Mouse (Mus musculus) left cerebral cortex, adult 9 months (tissue): ENCODE measurements at regions not wholly inside any gene's neighbourhood (a gene's known extent, or its start where the extent isn't known, plus 50 kb on each side); places are given as distances from the start of the nearest gene placed in this dataset.
A peak's percentile ranks its signal among the peaks of the same experiment; 100 is the strongest.
"Not testable (repeated sequence)": the region's sequence is repeated elsewhere in the genome, so short reads cannot be mapped to it uniquely, and the experiment has no call there.

ENCODE experiments used
- DNase-seq, 2 experiments: peaks; one replicate each; pipeline ENCODE4 v3.0.0; 2022; ENCODE audit warnings: low spot score in 2 of 2

DNA sequence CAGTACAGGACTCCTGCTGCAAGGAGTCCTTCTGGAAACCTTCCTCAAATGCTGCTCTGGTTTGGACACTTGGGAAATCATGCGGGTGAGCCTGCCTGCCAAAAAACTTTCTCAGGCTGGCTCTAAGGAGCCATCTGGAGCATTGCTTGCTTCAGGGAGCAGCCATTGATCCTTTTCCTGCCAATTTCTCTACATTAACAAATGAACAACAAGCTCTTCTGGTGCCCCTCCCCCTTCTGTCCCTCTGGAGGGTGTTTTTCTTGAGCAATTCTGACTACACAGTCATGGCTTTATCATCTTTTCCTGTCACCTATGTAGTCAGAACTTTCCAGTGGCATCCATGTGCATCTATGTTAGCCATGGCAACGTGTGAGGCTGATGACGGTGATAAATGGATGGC, 84.5 kb downstream of the Fam43a start:
- peak in 1 of 2 experiments; percentile 59 for DNase-seq

- DNase-seq = no peak
Observed at GRCm38 (mm10) chr16:30686536-30686935, 87.0 kb downstream of the Fam43a start.

- DNase-seq = no peak
Observed at GRCm38 (mm10) chr16:30687225-30687624, 87.7 kb downstream of the Fam43a start.

DNA sequence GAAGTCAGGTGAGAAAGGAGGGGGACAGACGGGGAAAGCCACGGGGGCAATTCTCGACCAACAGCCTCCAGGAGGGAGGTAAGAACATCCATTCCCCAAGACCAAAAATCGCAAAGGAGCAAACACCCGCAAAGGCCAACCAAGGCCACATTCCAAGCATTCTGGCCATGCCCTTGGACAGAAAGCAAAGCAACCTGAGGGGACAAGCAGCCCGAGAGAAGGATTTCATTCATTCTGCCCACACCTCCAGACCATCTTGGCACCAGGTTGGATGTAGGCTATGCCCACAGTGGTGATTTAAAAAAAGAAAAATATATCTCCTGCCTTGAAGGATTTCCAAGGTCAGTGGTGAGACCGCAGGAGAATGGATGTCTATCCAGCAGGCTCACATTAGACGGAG, 88.2 kb downstream of the Fam43a start:
- no peak for DNase-seq

GRCm38 (mm10) chr16:30690531-30690930, 91.0 kb downstream of the Fam43a start:
- DNase-seq = no peak

- DNase-seq = no peak
Observed at GRCm38 (mm10) chr16:30691964-30692363, 92.4 kb downstream of the Fam43a start.

DNA sequence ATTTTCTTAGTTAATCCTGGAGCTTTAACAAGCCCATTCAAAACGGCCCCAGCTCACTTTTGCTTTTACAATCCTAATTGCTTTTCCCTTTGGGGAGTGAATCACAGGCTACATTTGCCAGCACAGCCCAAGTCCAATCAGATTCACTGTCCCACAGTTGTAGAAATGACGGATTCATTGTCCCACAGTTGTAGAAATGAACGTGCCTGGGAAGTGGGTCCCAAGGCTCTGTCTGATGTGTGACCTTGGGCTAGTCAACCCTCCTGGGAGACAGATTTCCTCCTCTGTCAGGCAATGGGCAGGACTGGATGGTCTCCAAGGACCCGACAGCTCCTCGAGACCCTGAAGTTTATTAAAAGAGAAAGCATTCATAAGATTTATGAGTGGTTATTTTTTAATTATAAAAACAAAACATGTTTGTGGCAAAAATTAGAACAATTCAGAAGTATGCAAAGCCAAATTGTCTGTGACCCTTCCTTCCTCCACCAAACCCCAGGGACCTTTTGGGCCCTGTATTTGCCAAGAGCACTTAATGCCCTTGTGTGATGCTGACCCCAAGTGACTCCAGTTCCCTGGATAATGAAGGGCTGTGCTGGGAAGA, 93.1 kb downstream of the Fam43a start:
- DNase-seq = no peak

DNA sequence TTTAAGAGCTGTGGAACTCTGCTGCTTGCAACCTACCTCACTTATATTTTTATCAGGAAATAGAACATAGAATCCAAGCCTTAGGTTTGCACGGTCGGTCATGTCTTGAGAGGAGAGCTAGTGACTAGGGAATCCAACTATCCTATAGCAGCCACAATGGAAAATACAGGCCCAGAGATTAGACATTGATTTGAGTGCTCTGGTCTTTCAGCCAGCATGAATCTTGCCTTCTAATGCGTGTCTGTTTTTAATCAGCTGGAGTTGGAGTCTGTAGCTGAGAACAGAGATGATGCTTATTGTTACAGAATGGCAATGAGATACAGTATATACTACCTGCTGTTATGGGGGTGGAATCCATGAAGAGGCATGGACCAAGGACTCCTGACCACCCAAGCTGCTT, 93.7 kb downstream of the Fam43a start:
- DNase-seq = no peak

- DNase-seq = no peak
Observed at GRCm38 (mm10) chr16:30693839-30694527, 94.5 kb downstream of the Fam43a start.

DNA sequence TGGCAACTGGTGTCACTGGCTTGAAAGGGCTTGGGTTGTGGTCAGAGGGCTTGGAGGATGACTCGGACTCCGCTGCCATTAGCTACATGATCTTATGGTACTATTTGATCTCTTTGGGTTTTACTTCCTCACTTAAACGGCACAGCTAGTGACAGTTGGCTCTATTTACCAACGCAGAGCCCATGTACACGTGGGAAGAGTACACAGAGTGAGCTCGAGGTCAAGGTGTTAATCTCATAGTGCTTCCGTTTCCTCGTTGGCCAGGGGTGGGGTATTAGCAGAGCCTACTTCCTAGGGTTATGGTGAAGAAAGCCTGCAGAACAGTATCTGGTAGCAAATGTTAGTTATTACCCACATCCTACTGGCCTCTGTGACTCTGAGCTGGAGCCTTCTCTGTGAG, 96.2 kb downstream of the Fam43a start:
- no peak for DNase-seq

- DNase-seq = no peak
Observed at GRCm38 (mm10) chr16:30697209-30697608, 97.7 kb downstream of the Fam43a start.

DNA sequence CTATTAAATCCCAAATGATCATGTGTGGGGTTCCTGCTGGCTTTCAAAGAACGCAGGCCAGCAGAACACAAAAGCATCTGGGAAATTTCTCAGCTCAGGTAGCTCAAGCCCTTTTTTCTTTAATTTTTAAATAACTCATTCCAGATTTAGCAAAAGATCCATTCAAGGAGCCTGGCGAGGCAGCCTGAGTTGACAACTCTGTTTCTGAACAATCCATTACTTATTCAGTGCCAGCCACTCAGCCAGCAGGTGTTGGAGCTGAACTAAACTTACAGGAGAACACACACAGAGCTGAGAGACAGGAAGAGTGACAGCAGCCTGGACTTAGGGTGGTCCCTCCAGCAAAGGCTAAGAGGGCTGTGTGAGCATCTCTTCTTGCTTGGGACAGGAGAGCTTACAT, 98.3 kb downstream of the Fam43a start:
- DNase-seq = peak in 1 of 2 experiments; percentile 30

DNA sequence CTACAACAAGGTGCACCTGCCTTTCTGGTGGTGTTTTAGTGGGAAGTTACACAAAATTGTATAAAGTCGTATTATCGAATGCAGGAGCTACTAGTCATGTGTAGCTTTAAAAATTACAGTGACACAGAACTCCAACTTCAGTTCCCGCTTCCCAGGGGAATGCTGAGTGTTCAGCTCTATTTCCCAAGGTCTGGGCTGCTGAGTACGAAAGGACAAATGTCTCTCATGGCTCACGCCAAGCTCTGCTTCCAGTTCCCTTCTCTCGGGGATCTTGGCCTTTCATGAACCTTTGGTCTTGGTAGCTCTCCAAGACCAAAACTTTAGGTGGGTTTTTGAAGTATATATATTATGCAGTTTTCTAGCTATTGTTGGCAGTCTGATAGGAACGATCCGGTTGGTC, 104.3 kb downstream of the Fam43a start:
- DNase-seq = no peak

DNA sequence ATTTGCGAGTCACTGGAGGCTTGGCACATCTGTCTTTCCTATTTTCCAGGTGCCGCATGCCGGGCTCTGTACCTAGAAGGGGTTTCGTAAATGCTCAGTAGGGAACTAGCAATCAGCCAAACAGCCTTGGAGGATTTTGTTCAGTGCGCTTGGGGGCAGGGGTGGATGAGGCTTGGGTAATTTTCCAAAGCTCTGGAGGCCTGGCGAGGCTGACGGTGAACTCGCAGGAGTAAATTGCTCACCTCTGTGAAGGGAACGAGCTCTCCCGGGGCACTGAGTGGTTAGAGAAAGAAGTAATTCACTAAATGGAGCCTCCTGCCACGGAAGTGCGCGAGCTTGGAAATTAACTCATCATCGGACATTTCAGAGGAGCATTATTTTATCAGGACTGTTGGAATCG, 110.0 kb downstream of the Fam43a start:
- DNase-seq = no peak

GRCm38 (mm10) chr16:30709975-30710374, 110.5 kb downstream of the Fam43a start:
- DNase-seq = no peak

DNA sequence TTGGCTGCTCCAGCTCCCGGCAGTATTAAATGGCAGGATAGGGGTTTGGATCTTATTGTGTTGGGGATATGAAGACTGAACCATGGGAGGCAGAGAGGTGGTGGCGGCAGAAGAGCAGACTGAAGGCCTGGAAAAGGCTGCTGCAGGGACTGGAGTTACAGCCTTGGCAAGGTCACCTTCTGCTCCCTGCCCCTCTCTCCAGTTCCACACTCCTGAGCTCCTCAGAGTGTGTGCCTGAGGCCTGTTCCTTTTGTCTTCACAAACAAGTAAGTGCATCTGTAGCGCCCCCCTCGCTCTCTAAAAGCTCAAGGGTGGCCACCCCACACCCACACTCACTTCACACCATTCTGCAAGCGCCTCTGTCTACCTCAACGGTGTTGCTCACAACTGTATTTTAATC, 113.0 kb downstream of the Fam43a start:
- DNase-seq = no peak

DNA sequence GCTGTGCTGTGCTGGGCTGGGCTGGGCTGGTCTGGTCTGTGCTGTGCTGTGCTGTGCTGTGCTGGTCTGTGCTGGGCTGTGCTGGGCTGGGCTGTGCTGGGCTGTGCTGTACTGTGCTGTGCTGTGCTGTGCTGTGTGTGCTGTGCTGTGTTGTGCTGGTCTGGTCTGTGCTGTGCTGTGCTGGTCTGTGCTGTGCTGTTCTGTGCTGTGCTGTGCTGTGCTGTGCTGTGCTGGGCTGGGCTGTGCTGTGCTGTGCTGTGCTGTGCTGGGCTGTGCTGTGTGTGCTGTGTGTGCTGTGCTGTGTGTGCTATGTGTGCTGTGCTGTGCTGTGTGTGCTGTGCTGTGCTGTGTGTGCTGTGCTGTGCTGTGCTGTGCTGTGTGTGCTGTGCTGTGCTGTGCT, 118.1 kb downstream of the Fam43a start:
- DNase-seq = not testable (repeated sequence)

DNA sequence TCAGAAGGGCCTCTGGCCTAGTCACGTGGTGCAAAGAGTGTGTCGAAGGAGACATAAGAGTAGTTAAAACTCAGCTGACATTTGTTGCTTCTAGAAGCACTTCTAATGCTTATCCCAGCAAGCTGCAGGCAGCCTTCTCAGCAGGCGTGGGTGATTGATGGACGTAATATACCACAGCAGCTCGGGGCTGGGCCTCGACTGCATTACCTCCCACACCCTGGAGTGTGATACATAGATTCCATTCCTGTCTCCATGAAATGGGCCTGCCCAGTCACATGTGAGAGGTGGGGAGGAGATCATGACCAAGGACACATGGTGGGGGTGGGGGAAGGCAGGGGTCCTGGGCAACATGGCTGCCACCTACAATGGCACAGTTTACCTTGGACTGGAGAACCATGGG, 121.3 kb downstream of the Fam43a start:
- DNase-seq = no peak

GRCm38 (mm10) chr16:30721223-30721622, 121.7 kb downstream of the Fam43a start:
- no peak for DNase-seq

DNA sequence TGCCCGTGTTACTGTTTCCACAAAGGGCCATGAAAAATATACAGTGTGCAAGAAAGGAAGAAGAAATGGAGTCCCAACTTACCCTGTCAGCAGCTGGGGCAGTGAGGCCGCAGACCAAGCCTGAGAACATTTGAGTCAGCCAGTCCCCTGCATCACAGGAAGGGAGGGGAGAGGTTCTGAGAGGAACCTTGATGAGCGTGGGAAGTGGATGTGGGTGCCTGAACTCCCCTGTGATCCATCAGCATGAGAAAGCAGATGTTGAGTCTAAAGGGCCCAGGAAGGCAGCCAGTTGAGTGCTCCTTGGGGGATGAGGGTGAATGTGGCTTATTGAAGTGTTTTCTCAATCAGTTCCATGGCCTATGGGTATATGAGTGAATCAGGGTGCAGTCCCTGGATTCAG, 122.8 kb downstream of the Fam43a start:
- no peak for DNase-seq

DNA sequence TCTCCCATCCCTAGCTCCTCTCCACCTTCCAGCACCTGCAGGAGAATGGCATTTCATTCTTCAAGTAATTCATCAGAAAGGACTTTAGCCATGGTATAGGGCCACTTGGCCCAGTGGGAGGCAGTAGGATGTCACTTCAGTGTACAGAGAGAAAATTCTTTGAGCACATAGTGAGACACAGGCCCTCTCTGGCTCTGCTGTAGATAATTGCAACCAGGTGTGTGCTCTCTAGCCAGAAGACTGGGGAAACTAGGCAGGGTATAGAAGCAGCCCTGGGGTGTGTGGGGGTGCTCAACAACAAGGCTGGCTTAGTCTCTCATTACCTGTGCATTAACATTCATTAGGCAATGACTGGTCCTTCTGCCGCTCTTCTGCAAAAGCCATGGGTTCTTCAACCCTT, 125.1 kb downstream of the Fam43a start:
- DNase-seq = no peak

DNA sequence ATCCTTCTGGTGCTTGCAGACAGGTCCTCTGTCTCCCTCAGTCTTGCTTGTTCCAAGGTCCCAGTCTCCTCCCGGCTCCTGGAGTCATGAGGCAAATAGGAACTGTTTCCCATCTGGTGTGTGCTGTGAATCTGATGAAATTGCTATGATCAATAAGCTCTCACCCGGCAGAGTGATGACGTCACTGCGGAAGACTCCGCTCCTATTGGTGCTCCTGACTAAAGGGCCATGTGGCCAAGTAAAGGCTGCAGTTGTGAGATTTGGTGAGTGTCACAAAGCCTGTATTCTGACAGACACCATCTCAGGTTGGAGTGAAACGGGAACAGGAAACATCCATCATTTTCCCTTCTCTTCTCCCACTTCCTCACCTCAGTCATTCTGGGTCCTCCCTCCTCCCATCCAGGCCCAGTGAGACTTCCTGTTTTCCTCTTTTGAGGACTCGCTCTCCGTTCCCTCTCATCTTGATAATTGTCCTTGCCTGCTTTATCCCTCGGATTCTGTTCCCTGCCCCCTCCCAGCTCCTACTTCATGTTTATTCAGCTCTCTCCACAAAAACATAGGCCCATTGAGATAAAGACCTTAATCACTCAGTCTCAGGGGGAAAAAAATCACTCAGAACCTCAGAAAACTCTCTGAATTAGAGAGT, 133.4 kb downstream of the Fam43a start:
- no peak for DNase-seq

- DNase-seq = no peak
Observed at GRCm38 (mm10) chr16:30733478-30733877, 134.0 kb downstream of the Fam43a start.
